In genomic region chr7:100997951-100998577, GRCm38 (mm10) we compare ENCODE assay signal across 27 mouse cellular contexts. TPM values are rescaled to one million over a fixed set of nuclear protein-coding genes. Genes with fewer than 3 reads are reported as not detected.
DNase-seq lines count a peak whose midpoint lies in the region; TF ChIP-seq lines count a peak whose summit lies in the region.
"Had no signal": no experiment of that assay in that cellular context is flagged by ENCODE, and none has a peak within 500 bp of the region (broad histone marks: within the 10 kb centered on the region; RNA-seq: fewer than 3 reads in every experiment).

No protein-coding gene starts in this region.

- no peaks in the 10 kb centered on the region for H3K27me3 ChIP-seq in cerebellum, adult 2 months (ENCODE audit: control insufficient read depth, insufficient read depth, low read length)
- H3K27me3 ChIP-seq: CH12.LX; embryonic facial prominence, embryonic 12.5 days; heart, embryonic 12.5 days; kidney, embryonic 15.5 days; limb, embryonic 13.5 days; midbrain, embryonic 15.5 days; neural tube, embryonic 12.5 days had no signal

- no peak overlapping the region for H3K4me3 ChIP-seq in cerebellum, adult 2 months (replicated peaks; ENCODE audit: insufficient read depth, low read depth, low read length)
- no peak overlapping the region for H3K4me3 ChIP-seq in gastrocnemius, adult 2 months
- H3K4me3 ChIP-seq: embryonic facial prominence, embryonic 12.5 days; heart, embryonic 12.5 days; kidney, embryonic 15.5 days; limb, embryonic 13.5 days; megakaryocyte, embryonic 14.5 days; midbrain, embryonic 15.5 days; myocyte; neural tube, embryonic 12.5 days had no signal

- DNase-seq in cerebellum, adult 2 months, result peak; percentile 25 to 38
- DNase-seq in cerebellum, adult 8-10 months, result no peak
- no peak for DNase-seq in gastrocnemius, adult 2 months
- DNase-seq in gastrocnemius, adult 18-20 months (ENCODE audit: low spot score), result no peak
- peak; percentile 52 for DNase-seq in left cerebral cortex, postnatal 4 days
- no peak for DNase-seq in left cerebral cortex, postnatal 14 days (ENCODE audit: low spot score in 2 of 2)
- DNase-seq in R1 (ENCODE audit: low read depth, low spot score), result peak; percentile 10
- DNase-seq in adrenal gland, adult 8-10 months, result no peak
- DNase-seq: adrenal gland, postnatal 14 days; embryo, embryonic 11 days; heart, postnatal 4 days; kidney, adult 18-20 months; kidney, postnatal 25 days; lung, postnatal 4 days; right cerebral cortex, adult 18-20 months; spleen, adult 18-20 months; thymus, postnatal 14 days had no signal

- intact Hi-C loops in gastrocnemius, adult 2 months (cut with DNase I), result no loop called here
- intact Hi-C loops in left cerebral cortex, postnatal 4 days (cut with DNase I), result no loop called here
- intact Hi-C loops in left cerebral cortex, postnatal 14 days (cut with DNase I), result no loop called here

- H3K27ac ChIP-seq in cerebellum, adult 2 months (ENCODE audit: insufficient read depth, low read length), result no peak overlapping the region
- peak overlapping the region; percentile 91 for H3K27ac ChIP-seq in gastrocnemius, adult 2 months
- H3K27ac ChIP-seq: embryonic facial prominence, embryonic 12.5 days; hindbrain, embryonic 14.5 days; kidney, embryonic 15.5 days; limb, embryonic 13.5 days; midbrain, embryonic 15.5 days; neural tube, embryonic 12.5 days had no signal

- no peak for TF ChIP-seq POLR2A in cerebellum, adult 2 months (IDR thresholded peaks at IDR 0.05; ENCODE audit: borderline replicate concordance, insufficient read depth, low read length)

- no peak for TF ChIP-seq CTCF in cerebellum, adult 2 months (IDR thresholded peaks at IDR 0.05; ENCODE audit: borderline replicate concordance, insufficient read depth, low read depth, low read length)
- TF ChIP-seq CTCF in gastrocnemius, adult 2 months (IDR thresholded peaks at IDR 0.05), result no peak

- H3K4me1 ChIP-seq in cerebellum, adult 2 months (ENCODE audit: control insufficient read depth, insufficient read depth, low read length), result peaks cover 8% of the 10 kb centered on the region; the same call in 1 of the 2 replicates
- H3K4me1 ChIP-seq: midbrain, embryonic 15.5 days; neural tube, embryonic 12.5 days had no signal

- 28% methylated on average over 31 of the region's 31 CpGs for WGBS in cerebellum, adult 2 months

RNA-seq across cellular contexts. Expression of gene P2ry2, which starts 14.6 kb away (rescaled TPM):
- polyA plus RNA-seq in cerebellum, adult 2 months (2012; rRNA removed), result 0.75 and 0.76 TPM in 2 replicates
- total RNA-seq in gastrocnemius, adult 2 months (2021), result 10 to 100 TPM; 29.5 to 41.7 TPM
- total RNA-seq in gastrocnemius, adult 18-20 months (2021), result 10 to 100 TPM; 30.7 to 32.7 TPM
- 1 to 10 TPM; 1.2 to 1.3 TPM for total RNA-seq in left cerebral cortex, postnatal 4 days (2021)
- total RNA-seq in left cerebral cortex, postnatal 14 days (2021), result under 1 TPM; 0.55 to 0.92 TPM
- 1 to 10 TPM; 1.4 to 6.4 (median 3.0) TPM for total RNA-seq in adrenal gland, adult 8-10 months (2022)

RNA-seq across cellular contexts. Expression of gene P2ry6, which starts 23.6 kb away (rescaled TPM):
- 1.1 and 1.3 TPM in 2 replicates for polyA plus RNA-seq in cerebellum, adult 2 months (2012; rRNA removed)
- 1 to 10 TPM in 1 of 2 experiments, under 1 TPM in 1; 0.82 to 1.4 TPM for total RNA-seq in gastrocnemius, adult 2 months (2021)
- total RNA-seq in gastrocnemius, adult 18-20 months (2021), result under 1 TPM; 0.59 to 0.90 TPM
- total RNA-seq in left cerebral cortex, postnatal 4 days (2021), result 1 to 10 TPM; 2.0 to 2.5 TPM
- 1 to 10 TPM; 4.2 to 4.3 TPM for total RNA-seq in left cerebral cortex, postnatal 14 days (2021)
- 1 to 10 TPM; 5.4 to 9.5 (median 6.5) TPM for total RNA-seq in adrenal gland, adult 8-10 months (2022)

Comparison
In these comparisons a context has a peak if more than half of its experiments do, and no peak if none do; other contexts are left out.
1. DNase-seq: peak in cerebellum, adult 2 months (2 of 2), left cerebral cortex, postnatal 4 days (single experiment) and R1 (single experiment); none in cerebellum, adult 8-10 months (single experiment), gastrocnemius, adult 2 months (single experiment), gastrocnemius, adult 18-20 months (single experiment), left cerebral cortex, postnatal 14 days (0 of 2) and adrenal gland, adult 8-10 months (single experiment).
2. RNA of gene P2ry2, which starts 14.6 kb away (total RNA-seq): 29.5 to 41.7 TPM in gastrocnemius, adult 2 months and 30.7 to 32.7 TPM in gastrocnemius, adult 18-20 months; 1.4 to 6.4 TPM in adrenal gland, adult 8-10 months, 1.2 to 1.3 TPM in left cerebral cortex, postnatal 4 days and 0.55 to 0.92 TPM in left cerebral cortex, postnatal 14 days; every median in the first group is over 4 times any median in the second.